Mouse (Mus musculus): Measurements from ENCODE around the gene Memo1. TPM values are rescaled to one million over a fixed set of nuclear protein-coding genes. Genes with fewer than 3 reads are reported as not detected.
A peak's percentile ranks its signal among the peaks of the same experiment; 100 is the strongest.

The Memo1 gene
- polyA plus RNA-seq, 1 experiment = 111 TPM

- peak overlapping the region; percentile 99 for H3K27ac ChIP-seq (ENCODE audit: insufficient read depth, low read length)
- H3K4me3 ChIP-seq (ENCODE audit: insufficient read depth, low read length) = peak overlapping the region; percentile 62
- no peaks in the 10 kb centered on the region for H3K4me1 ChIP-seq (ENCODE audit: control insufficient read depth, insufficient read depth, low read length)
- no peak; the same call in 1 of the 2 replicates for TF ChIP-seq CTCF (IDR thresholded peaks at IDR 0.05; ENCODE audit: borderline replicate concordance, insufficient read depth, low read length)
- no peak; the same call in 1 of the 2 replicates for TF ChIP-seq POLR2A (IDR thresholded peaks at IDR 0.05; ENCODE audit: low read depth, low read length)
These were observed 929 bp upstream of the Memo1 start for GRCm38 (mm10) chr17:74296076-74296823.

GRCm38 (mm10) chr17:74294426-74295025 is 795 bp downstream of the Memo1 start:
- Histone ChIP-seq H3K4me1 (ENCODE audit: control insufficient read depth, insufficient read depth, low read length) (no peaks in the 10 kb centered on the region), H3K27ac (ENCODE audit: insufficient read depth, low read length) (peak overlapping the region; percentile 75), H3K4me3 (ENCODE audit: insufficient read depth, low read length) (peak overlapping the region; percentile 99)
- TF ChIP-seq POLR2A (IDR thresholded peaks at IDR 0.05; ENCODE audit: low read depth, low read length) (peak; percentile 83), CTCF (IDR thresholded peaks at IDR 0.05; ENCODE audit: borderline replicate concordance, insufficient read depth, low read length) (no peak)

- Histone ChIP-seq H3K27ac (ENCODE audit: insufficient read depth, low read length) (peak overlapping the region; percentile 75), H3K4me1 (ENCODE audit: control insufficient read depth, insufficient read depth, low read length) (peaks cover 4% of the 10 kb centered on the region; the same call in 1 of the 2 replicates), H3K4me3 (ENCODE audit: insufficient read depth, low read length) (peak overlapping the region; percentile 99)
- TF ChIP-seq CTCF (IDR thresholded peaks at IDR 0.05; ENCODE audit: borderline replicate concordance, insufficient read depth, low read length) (no peak), POLR2A (IDR thresholded peaks at IDR 0.05; ENCODE audit: low read depth, low read length) (no peak)
These were observed 1.5 kb downstream of the Memo1 start for GRCm38 (mm10) chr17:74293687-74294425.

- Histone ChIP-seq H3K4me1 (ENCODE audit: control insufficient read depth, insufficient read depth, low read length) (peaks cover 9% of the 10 kb centered on the region), H3K27ac (ENCODE audit: insufficient read depth, low read length) (no peak overlapping the region), H3K4me3 (ENCODE audit: insufficient read depth, low read length) (no peak overlapping the region)
- no peak for TF ChIP-seq CTCF (IDR thresholded peaks at IDR 0.05; ENCODE audit: borderline replicate concordance, insufficient read depth, low read length)
- no peak for TF ChIP-seq POLR2A (IDR thresholded peaks at IDR 0.05; ENCODE audit: low read depth, low read length)
These were observed 3.5 kb downstream of the Memo1 start for GRCm38 (mm10) chr17:74291640-74292361.

- Histone ChIP-seq H3K4me1 (ENCODE audit: control insufficient read depth, insufficient read depth, low read length) (peaks cover 9% of the 10 kb centered on the region), H3K27ac (ENCODE audit: insufficient read depth, low read length) (no peak overlapping the region), H3K4me3 (ENCODE audit: insufficient read depth, low read length) (no peak overlapping the region)
- TF ChIP-seq CTCF (IDR thresholded peaks at IDR 0.05; ENCODE audit: borderline replicate concordance, insufficient read depth, low read length) = no peak
- no peak for TF ChIP-seq POLR2A (IDR thresholded peaks at IDR 0.05; ENCODE audit: low read depth, low read length)
These were observed 4.5 kb downstream of the Memo1 start for GRCm38 (mm10) chr17:74290869-74291268.

GRCm38 (mm10) chr17:74290198-74290597 is 5.1 kb downstream of the Memo1 start:
- Histone ChIP-seq H3K4me1 (ENCODE audit: control insufficient read depth, insufficient read depth, low read length) (peaks cover 9% of the 10 kb centered on the region), H3K4me3 (ENCODE audit: insufficient read depth, low read length) (no peak overlapping the region), H3K27ac (ENCODE audit: insufficient read depth, low read length) (no peak overlapping the region)
- no peak for TF ChIP-seq CTCF (IDR thresholded peaks at IDR 0.05; ENCODE audit: borderline replicate concordance, insufficient read depth, low read length)
- no peak for TF ChIP-seq POLR2A (IDR thresholded peaks at IDR 0.05; ENCODE audit: low read depth, low read length)

- TF ChIP-seq CTCF (IDR thresholded peaks at IDR 0.05; ENCODE audit: borderline replicate concordance, insufficient read depth, low read length) = no peak
- Histone ChIP-seq H3K27ac (ENCODE audit: insufficient read depth, low read length) (no peak overlapping the region), H3K4me3 (ENCODE audit: insufficient read depth, low read length) (no peak overlapping the region), H3K4me1 (ENCODE audit: control insufficient read depth, insufficient read depth, low read length) (peaks cover 9% of the 10 kb centered on the region)
These were observed 6.7 kb downstream of the Memo1 start for GRCm38 (mm10) chr17:74288626-74289025.

- TF ChIP-seq CTCF (IDR thresholded peaks at IDR 0.05; ENCODE audit: borderline replicate concordance, insufficient read depth, low read length) (no peak), POLR2A (IDR thresholded peaks at IDR 0.05; ENCODE audit: low read depth, low read length) (no peak)
- no peak overlapping the region for H3K27ac ChIP-seq (ENCODE audit: insufficient read depth, low read length)
- H3K4me3 ChIP-seq (ENCODE audit: insufficient read depth, low read length) = no peak overlapping the region
- peaks cover 13% of the 10 kb centered on the region for H3K4me1 ChIP-seq (ENCODE audit: control insufficient read depth, insufficient read depth, low read length)
These were observed 9.1 kb downstream of the Memo1 start for GRCm38 (mm10) chr17:74286140-74286730.

- TF ChIP-seq POLR2A (IDR thresholded peaks at IDR 0.05; ENCODE audit: low read depth, low read length) (no peak), CTCF (IDR thresholded peaks at IDR 0.05; ENCODE audit: borderline replicate concordance, insufficient read depth, low read length) (no peak)
- Histone ChIP-seq H3K4me1 (ENCODE audit: control insufficient read depth, insufficient read depth, low read length) (peaks cover 13% of the 10 kb centered on the region), H3K27ac (ENCODE audit: insufficient read depth, low read length) (no peak overlapping the region), H3K4me3 (ENCODE audit: insufficient read depth, low read length) (no peak overlapping the region)
These were observed 9.6 kb downstream of the Memo1 start for GRCm38 (mm10) chr17:74285730-74286129.
